Mouse (Mus musculus) granulocyte monocyte progenitor cell, adult 5-6 weeks (primary cell): Measurements from ENCODE around the gene Pou2af1. TPM values are rescaled to one million over a fixed set of nuclear protein-coding genes. Genes with fewer than 3 reads are reported as not detected.

Experiments used
- total RNA-seq, 2 experiments: library from RNA; stranded (forward) in 1 of 2; stranded (reverse) in 1 of 2; fragments of 200-712, 200-1000 nt in 1 of 2; fragments of >200 nt in 1 of 2; fragmentation: Nextera tagmentation in 1 of 2; gene quantifications; 2 replicates each; pipeline ENCODE4 v1.2.3; 2014 to 2017

Gene Pou2af1
- total RNA-seq, 2 experiments from 2014 or later = not detected

Other genes with a start within 250 kb of the Pou2af1 start
- gene Sik2, start 204.6 kb upstream of the Pou2af1 start, total RNA-seq (2014; fragmentation: Nextera tagmentation) = 42.5 and 55.4 TPM in 2 replicates
- 15.5 and 17.5 TPM in 2 replicates for gene Sik2, start 204.6 kb upstream of the Pou2af1 start, total RNA-seq (2017)
- not detected in 2 replicates for gene Btg4, start 152.8 kb upstream of the Pou2af1 start, total RNA-seq (2014; fragmentation: Nextera tagmentation)
- not detected in 2 replicates for gene Btg4, start 152.8 kb upstream of the Pou2af1 start, total RNA-seq (2017)
- gene Layn, start 136.6 kb upstream of the Pou2af1 start, total RNA-seq (2014; fragmentation: Nextera tagmentation) = 5.2 and 12.4 TPM in 2 replicates
- 17.6 and 35.0 TPM in 2 replicates for gene Layn, start 136.6 kb upstream of the Pou2af1 start, total RNA-seq (2017)
- not detected in 2 replicates for gene 4833427G06Rik, start 111.6 kb upstream of the Pou2af1 start, total RNA-seq (2014; fragmentation: Nextera tagmentation)
- not detected in 2 replicates for gene 4833427G06Rik, start 111.6 kb upstream of the Pou2af1 start, total RNA-seq (2017)
- gene Gm32742, start 48.2 kb upstream of the Pou2af1 start, total RNA-seq (2014; fragmentation: Nextera tagmentation) = 0.70 TPM in 1 of 2 replicates, not detected in the other
- gene Gm32742, start 48.2 kb upstream of the Pou2af1 start, total RNA-seq (2017) = 0.21 and 0.26 TPM in 2 replicates
- gene Colca2, start 64.9 kb downstream of the Pou2af1 start, total RNA-seq (2014; fragmentation: Nextera tagmentation) = 1.1 TPM in 1 of 2 replicates, not detected in the other
- gene Colca2, start 64.9 kb downstream of the Pou2af1 start, total RNA-seq (2017) = not detected in 2 replicates
- gene 1810046K07Rik, start 115.2 kb downstream of the Pou2af1 start, total RNA-seq (2014; fragmentation: Nextera tagmentation) = not detected in 2 replicates
- not detected in 2 replicates for gene 1810046K07Rik, start 115.2 kb downstream of the Pou2af1 start, total RNA-seq (2017)